Mouse (Mus musculus): ENCODE measurements around the gene Tnfrsf14. TPM values are rescaled to one million over a fixed set of nuclear protein-coding genes. Genes with fewer than 3 reads are reported as not detected.

Gene Tnfrsf14
- total and polyA plus RNA-seq, 2 experiments from 2014 or later: 0.29 to 0.52 TPM

- H3K27ac ChIP-seq: peak within 1 kb of the TSS; percentile 88
- ATAC-seq (peak; percentile 88), DNase-seq (ENCODE audit: low spot score) (peak; percentile 94)
- H3K9ac ChIP-seq (replicated peaks; ENCODE audit: low read length): peak within 1 kb of the TSS; percentile 58
- H3K4me2 ChIP-seq (ENCODE audit: low read depth, low read length): peak within 1 kb of the TSS; percentile 84
- no peak for TF ChIP-seq CTCF (IDR thresholded peaks at IDR 0.05; ENCODE audit: low read depth)
- WGBS: 1% methylated on average over 60 of the region's 66 CpGs
- peaks cover under 1% of the 10 kb centered on the region; the same call in 1 of the 2 replicates for H3K36me3 ChIP-seq (ENCODE audit: insufficient read depth, low read length)
- no peaks in the 10 kb centered on the region for H3K9me3 ChIP-seq (ENCODE audit: low read length)
- H3K4me1 ChIP-seq (ENCODE audit: insufficient read depth, low read length): peaks cover 26% of the 10 kb centered on the region
- H3K27me3 ChIP-seq (ENCODE audit: insufficient read depth, low read length): no peaks in the 10 kb centered on the region
- peak within 1 kb of the TSS; percentile 75 for H3K4me3 ChIP-seq (ENCODE audit: low read length)
Observed at GRCm38 (mm10) chr4:154963901-154964580, 35.7 kb upstream of the Tnfrsf14 start, which contains the start of gene Pank4. TSS of gene Pank4 (plus strand) at chr4:154964123.

GRCm38 (mm10) chr4:154963190-154963836 lies 35.0 kb upstream of the Tnfrsf14 start:
- no peaks in the 10 kb centered on the region for H3K9me3 ChIP-seq (ENCODE audit: low read length)
- peak overlapping the region; percentile 84 for H3K4me2 ChIP-seq (ENCODE audit: low read depth, low read length)
- peak overlapping the region; percentile 88; the same call in 1 of the 2 replicates for H3K27ac ChIP-seq
- H3K36me3 ChIP-seq (ENCODE audit: insufficient read depth, low read length): no peaks in the 10 kb centered on the region
- H3K27me3 ChIP-seq (ENCODE audit: insufficient read depth, low read length): no peaks in the 10 kb centered on the region
- H3K9ac ChIP-seq (replicated peaks; ENCODE audit: low read length): peak overlapping the region; percentile 58
- H3K4me3 ChIP-seq (ENCODE audit: low read length): peak overlapping the region; percentile 75
- H3K4me1 ChIP-seq (ENCODE audit: insufficient read depth, low read length): peaks cover 29% of the 10 kb centered on the region
- ATAC-seq (no peak), DNase-seq (ENCODE audit: low spot score) (peak; percentile 40)
- TF ChIP-seq CTCF (IDR thresholded peaks at IDR 0.05; ENCODE audit: low read depth): no peak
- WGBS: 9% methylated on average over 11 of the region's 11 CpGs

- no peak for TF ChIP-seq CTCF (IDR thresholded peaks at IDR 0.05; ENCODE audit: low read depth)
- Histone ChIP-seq H3K9ac (replicated peaks; ENCODE audit: low read length) (peak overlapping the region; percentile 58; the same call in 1 of the 2 replicates), H3K27me3 (ENCODE audit: insufficient read depth, low read length) (no peaks in the 10 kb centered on the region), H3K4me1 (ENCODE audit: insufficient read depth, low read length) (peaks cover 35% of the 10 kb centered on the region), H3K27ac (no peak overlapping the region), H3K4me2 (ENCODE audit: low read depth, low read length) (peak overlapping the region; percentile 84), H3K36me3 (ENCODE audit: insufficient read depth, low read length) (no peaks in the 10 kb centered on the region), H3K9me3 (ENCODE audit: low read length) (no peaks in the 10 kb centered on the region), H3K4me3 (ENCODE audit: low read length) (peak overlapping the region; percentile 75)
- 35% methylated on average over 7 of the region's 7 CpGs for WGBS
- no peak for ATAC-seq
- no peak for DNase-seq (ENCODE audit: low spot score)
Observed at GRCm38 (mm10) chr4:154962683-154963082, 34.3 kb upstream of the Tnfrsf14 start.

- Histone ChIP-seq H3K4me3 (ENCODE audit: low read length) (peak overlapping the region; percentile 75), H3K27ac (peak overlapping the region; percentile 77; the same call in 1 of the 2 replicates), H3K4me1 (ENCODE audit: insufficient read depth, low read length) (peaks cover 42% of the 10 kb centered on the region), H3K36me3 (ENCODE audit: insufficient read depth, low read length) (no peaks in the 10 kb centered on the region), H3K9ac (replicated peaks; ENCODE audit: low read length) (peak overlapping the region; percentile 58), H3K9me3 (ENCODE audit: low read length) (no peaks in the 10 kb centered on the region), H3K4me2 (ENCODE audit: low read depth, low read length) (peak overlapping the region; percentile 84), H3K27me3 (ENCODE audit: insufficient read depth, low read length) (no peaks in the 10 kb centered on the region)
- DNase-seq (ENCODE audit: low spot score) (peak; percentile 13), ATAC-seq (no peak)
- no peak for TF ChIP-seq CTCF (IDR thresholded peaks at IDR 0.05; ENCODE audit: low read depth)
- WGBS: 13% methylated on average over 13 of the region's 13 CpGs
Observed at GRCm38 (mm10) chr4:154961911-154962310, 33.5 kb upstream of the Tnfrsf14 start.

GRCm38 (mm10) chr4:154961226-154961738 lies 32.9 kb upstream of the Tnfrsf14 start:
- peak; percentile 39 for DNase-seq (ENCODE audit: low spot score)
- Histone ChIP-seq H3K9me3 (ENCODE audit: low read length) (no peaks in the 10 kb centered on the region), H3K4me2 (ENCODE audit: low read depth, low read length) (peak overlapping the region; percentile 84), H3K9ac (replicated peaks; ENCODE audit: low read length) (peak overlapping the region; percentile 58), H3K36me3 (ENCODE audit: insufficient read depth, low read length) (no peaks in the 10 kb centered on the region), H3K27ac (peak overlapping the region; percentile 77), H3K4me1 (ENCODE audit: insufficient read depth, low read length) (peaks cover 42% of the 10 kb centered on the region), H3K4me3 (ENCODE audit: low read length) (peak overlapping the region; percentile 75), H3K27me3 (ENCODE audit: insufficient read depth, low read length) (no peaks in the 10 kb centered on the region)
- peak; percentile 35; the same call in 1 of the 2 replicates for TF ChIP-seq CTCF (IDR thresholded peaks at IDR 0.05; ENCODE audit: low read depth)
- no peak for ATAC-seq
- 2% methylated on average over 47 of the region's 47 CpGs for WGBS

- TF ChIP-seq CTCF (IDR thresholded peaks at IDR 0.05; ENCODE audit: low read depth): no peak
- Histone ChIP-seq H3K27ac (peak within 1 kb of the TSS; percentile 77), H3K4me2 (ENCODE audit: low read depth, low read length) (peak within 1 kb of the TSS; percentile 84), H3K4me3 (ENCODE audit: low read length) (peak within 1 kb of the TSS; percentile 75), H3K9ac (replicated peaks; ENCODE audit: low read length) (peak within 1 kb of the TSS; percentile 58), H3K4me1 (ENCODE audit: insufficient read depth, low read length) (peaks cover 40% of the 10 kb centered on the region), H3K27me3 (ENCODE audit: insufficient read depth, low read length) (no peaks in the 10 kb centered on the region), H3K9me3 (ENCODE audit: low read length) (no peaks in the 10 kb centered on the region), H3K36me3 (ENCODE audit: insufficient read depth, low read length) (no peaks in the 10 kb centered on the region)
- under 1% methylated on average over 64 of the region's 65 CpGs for WGBS
- ATAC-seq: peak; percentile 74
- peak; percentile 90 for DNase-seq (ENCODE audit: low spot score)
Observed at GRCm38 (mm10) chr4:154960690-154961225, 32.4 kb upstream of the Tnfrsf14 start, which contains the start of gene Hes5. TSS of gene Hes5 (plus strand) at chr4:154960923.

Measured in hindbrain, postnatal 0 days (tissue).